Mouse (Mus musculus): ENCODE measurements around the gene Cog4. TPM values are rescaled to one million over a fixed set of nuclear protein-coding genes. Genes with fewer than 3 reads are reported as not detected.
A peak's percentile ranks its signal among the peaks of the same experiment; 100 is the strongest.

The Cog4 gene
- total and polyA plus RNA-seq, 2 experiments from 2014 or later: 50.9 to 51.0 TPM

GRCm38 (mm10) chr8:110920032-110920772 lies 73.8 kb downstream of the Cog4 start:
- H3K27ac ChIP-seq (ENCODE audit: low read depth, low read length): peak overlapping the region; percentile 74
- no peak for TF ChIP-seq CTCF (IDR thresholded peaks at IDR 0.05)
- peak overlapping the region; percentile 77 for H3K4me3 ChIP-seq (ENCODE audit: low read depth, low read length)
- DNase-seq (ENCODE audit: low spot score) (no peak), ATAC-seq (ENCODE audit: low FRiP score) (peak; percentile 14; the same call in 1 of the 2 replicates)
- H3K4me1 ChIP-seq (ENCODE audit: insufficient read depth, low read length): peaks cover 13% of the 10 kb centered on the region
- H3K36me3 ChIP-seq (ENCODE audit: insufficient read depth, low read length): no peaks in the 10 kb centered on the region
- WGBS: 1% methylated on average over 29 of the region's 37 CpGs
- no peaks in the 10 kb centered on the region for H3K9me3 ChIP-seq (ENCODE audit: low read length)
- no peaks in the 10 kb centered on the region for H3K27me3 ChIP-seq (ENCODE audit: insufficient read depth, low read length)
- peak overlapping the region; percentile 85 for H3K9ac ChIP-seq (replicated peaks; ENCODE audit: low read length, poor library complexity, severe bottlenecking)
- H3K4me2 ChIP-seq (ENCODE audit: low read depth, low read length, poor library complexity, severe bottlenecking): peak overlapping the region; percentile 85

- no peak for ATAC-seq (ENCODE audit: low FRiP score)
- Histone ChIP-seq H3K27me3 (ENCODE audit: insufficient read depth, low read length) (no peaks in the 10 kb centered on the region), H3K4me1 (ENCODE audit: insufficient read depth, low read length) (peaks cover 13% of the 10 kb centered on the region), H3K27ac (ENCODE audit: low read depth, low read length) (peak overlapping the region; percentile 74), H3K9ac (replicated peaks; ENCODE audit: low read length, poor library complexity, severe bottlenecking) (peak overlapping the region; percentile 85), H3K9me3 (ENCODE audit: low read length) (no peaks in the 10 kb centered on the region), H3K36me3 (ENCODE audit: insufficient read depth, low read length) (no peaks in the 10 kb centered on the region), H3K4me2 (ENCODE audit: low read depth, low read length, poor library complexity, severe bottlenecking) (peak overlapping the region; percentile 85), H3K4me3 (ENCODE audit: low read depth, low read length) (peak overlapping the region; percentile 77)
- TF ChIP-seq CTCF (IDR thresholded peaks at IDR 0.05): no peak
- WGBS: 41% methylated on average over 3 of the region's 3 CpGs
- no peak for DNase-seq (ENCODE audit: low spot score)
These were observed 74.4 kb downstream of the Cog4 start for GRCm38 (mm10) chr8:110920773-110921277.

- no peak for TF ChIP-seq CTCF (IDR thresholded peaks at IDR 0.05)
- ATAC-seq (ENCODE audit: low FRiP score): no peak
- Histone ChIP-seq H3K27ac (ENCODE audit: low read depth, low read length) (no peak overlapping the region), H3K9me3 (ENCODE audit: low read length) (no peaks in the 10 kb centered on the region), H3K4me3 (ENCODE audit: low read depth, low read length) (peak overlapping the region; percentile 77; the same call in 1 of the 2 replicates), H3K9ac (replicated peaks; ENCODE audit: low read length, poor library complexity, severe bottlenecking) (no peak overlapping the region; the same call in 1 of the 2 replicates), H3K36me3 (ENCODE audit: insufficient read depth, low read length) (no peaks in the 10 kb centered on the region), H3K4me1 (ENCODE audit: insufficient read depth, low read length) (peaks cover 13% of the 10 kb centered on the region), H3K27me3 (ENCODE audit: insufficient read depth, low read length) (no peaks in the 10 kb centered on the region), H3K4me2 (ENCODE audit: low read depth, low read length, poor library complexity, severe bottlenecking) (peak overlapping the region; percentile 85)
- DNase-seq (ENCODE audit: low spot score): no peak
- WGBS: 39% methylated on average over 7 of the region's 7 CpGs
These were observed 75.3 kb downstream of the Cog4 start for GRCm38 (mm10) chr8:110921492-110922230.

GRCm38 (mm10) chr8:110925691-110926140 lies 79.3 kb downstream of the Cog4 start:
- WGBS: 87% methylated on average over 8 of the region's 8 CpGs
- no peaks in the 10 kb centered on the region for H3K9me3 ChIP-seq (ENCODE audit: low read length)
- no peak for DNase-seq (ENCODE audit: low spot score)
- H3K36me3 ChIP-seq (ENCODE audit: insufficient read depth, low read length): no peaks in the 10 kb centered on the region
- no peak overlapping the region for H3K9ac ChIP-seq (replicated peaks; ENCODE audit: low read length, poor library complexity, severe bottlenecking)
- TF ChIP-seq CTCF (IDR thresholded peaks at IDR 0.05): no peak
- H3K27me3 ChIP-seq (ENCODE audit: insufficient read depth, low read length): no peaks in the 10 kb centered on the region
- ATAC-seq (ENCODE audit: low FRiP score): no peak
- peaks cover 10% of the 10 kb centered on the region for H3K4me1 ChIP-seq (ENCODE audit: insufficient read depth, low read length)
- H3K27ac ChIP-seq (ENCODE audit: low read depth, low read length): no peak overlapping the region
- H3K4me3 ChIP-seq (ENCODE audit: low read depth, low read length): no peak overlapping the region
- no peak overlapping the region for H3K4me2 ChIP-seq (ENCODE audit: low read depth, low read length, poor library complexity, severe bottlenecking)

GRCm38 (mm10) chr8:110926690-110927089 lies 80.3 kb downstream of the Cog4 start:
- Histone ChIP-seq H3K9ac (replicated peaks; ENCODE audit: low read length, poor library complexity, severe bottlenecking) (no peak overlapping the region), H3K9me3 (ENCODE audit: low read length) (no peaks in the 10 kb centered on the region), H3K36me3 (ENCODE audit: insufficient read depth, low read length) (0 out of 2 replicates have a peak, but pooled peaks cover 2% of the 10 kb centered on the region), H3K4me1 (ENCODE audit: insufficient read depth, low read length) (no peaks in the 10 kb centered on the region), H3K4me3 (ENCODE audit: low read depth, low read length) (no peak overlapping the region), H3K27ac (ENCODE audit: low read depth, low read length) (no peak overlapping the region), H3K4me2 (ENCODE audit: low read depth, low read length, poor library complexity, severe bottlenecking) (no peak overlapping the region), H3K27me3 (ENCODE audit: insufficient read depth, low read length) (no peaks in the 10 kb centered on the region)
- TF ChIP-seq CTCF (IDR thresholded peaks at IDR 0.05): no peak
- ATAC-seq (ENCODE audit: low FRiP score) (no peak), DNase-seq (ENCODE audit: low spot score) (no peak)
- WGBS: 45% methylated on average over 5 of the region's 5 CpGs
